Mouse (Mus musculus) forebrain, embryonic 11.5 days (tissue): ENCODE measurements at regions not wholly inside any gene's neighbourhood (a gene's known extent, or its start where the extent isn't known, plus 50 kb on each side); places are given as distances from the start of the nearest gene placed in this dataset.

Experiments
- ATAC-seq: fragments of 200-750 bp; cut with Nextera tagmentation; replicated peaks from 2 replicates; pipeline ENCODE4 v1.8.0; 2017; ENCODE audit warnings: moderate TSS enrichment; ENCODE audit not compliant: low FRiP score
- DNase-seq: peaks from one replicate; pipeline ENCODE4 v3.0.0-alpha.2; 2017; ENCODE audit warnings: low spot score
- H3K27ac ChIP-seq: fragments of 300-500 bp; sonication (generic); 2 replicates; pipeline ENCODE4 v1.5.1; 2014; ENCODE audit warnings: low read depth, low read length
- H3K27me3 ChIP-seq: fragments of 300-500 bp; sonication (generic); 2 replicates; pipeline ENCODE4 v1.6.1; 2014; ENCODE audit warnings: mild to moderate bottlenecking, low read length, mixed read lengths; ENCODE audit not compliant: control insufficient read depth, insufficient read depth
- H3K36me3 ChIP-seq: fragments of 300-500 bp; sonication (generic); 2 replicates; pipeline ENCODE4 v1.6.1; 2014; ENCODE audit warnings: mild to moderate bottlenecking, low read length, moderate library complexity, mixed read lengths; ENCODE audit not compliant: control insufficient read depth, insufficient read depth
- H3K4me1 ChIP-seq: fragments of 300-500 bp; sonication (generic); replicated peaks from 2 replicates; pipeline ENCODE4 v1.6.1; 2014; ENCODE audit warnings: low read length, mixed read lengths; ENCODE audit not compliant: control insufficient read depth, insufficient read depth
- H3K4me2 ChIP-seq: fragments of 300-500 bp; sonication (generic); 2 replicates; pipeline ENCODE4 v1.6.1; 2014; ENCODE audit warnings: low read depth, mild to moderate bottlenecking, low read length, moderate library complexity, mixed read lengths; ENCODE audit not compliant: severe bottlenecking
- H3K4me3 ChIP-seq: fragments of 300-500 bp; sonication (generic); 2 replicates; pipeline ENCODE4 v1.5.1; 2014; ENCODE audit warnings: low read depth, low read length
- H3K9ac ChIP-seq: fragments of 300-500 bp; sonication (generic); 2 replicates; pipeline ENCODE4 v1.6.1; 2014; ENCODE audit warnings: low read length
- H3K9me3 ChIP-seq: fragments of 300-500 bp; sonication (generic); 2 replicates; pipeline ENCODE4 v1.6.1; 2016; ENCODE audit warnings: low read length, mixed read lengths; ENCODE audit not compliant: control insufficient read depth
- WGBS: fragments of 180-500 bp; shearing (Covaris S2); extraction: QIAGEN DNeasy Blood & Tissue Kit; methylation state at CpG from one replicate; pipeline ENCODE4 v1.1.7; 2014; 5-methylcytosine and 5-hydroxymethylcytosine counted together

DNA sequence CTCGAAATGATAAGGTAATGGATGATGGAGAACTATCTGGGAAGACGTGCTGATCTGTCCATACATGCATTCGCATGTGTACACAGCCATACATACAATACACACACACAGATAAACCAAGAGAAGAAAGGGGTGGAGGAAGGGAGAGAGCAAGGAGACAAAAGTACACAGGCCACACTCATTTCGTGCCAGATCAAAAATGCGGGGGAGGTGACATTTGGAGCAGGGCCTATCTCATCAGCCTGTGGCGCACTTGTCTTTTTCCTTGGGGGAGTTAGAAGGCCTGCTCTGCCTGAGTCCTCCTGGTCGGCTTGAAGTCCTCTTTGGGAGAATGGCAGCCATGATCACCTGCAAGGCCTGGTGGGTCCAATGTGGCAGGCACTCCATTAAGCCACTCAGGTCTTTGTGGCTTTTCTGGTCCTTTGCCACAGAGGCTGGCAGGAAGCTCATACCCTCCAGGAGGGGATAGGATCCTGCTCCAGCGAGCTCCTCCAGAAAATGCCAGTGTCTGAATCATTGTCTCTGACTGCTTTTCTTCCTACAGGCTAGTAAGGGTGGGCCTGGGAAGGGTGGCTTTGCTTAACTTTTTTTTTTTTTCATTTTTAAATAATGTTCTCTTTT is 203.0 kb upstream of the Spdye4c start:
- Histone ChIP-seq H3K36me3 (no peaks in the 10 kb centered on the region), H3K4me2 (no peak overlapping the region), H3K4me1 (peaks cover 11% of the 10 kb centered on the region), H3K4me3 (no peak overlapping the region), H3K27ac (no peak overlapping the region), H3K9ac (no peak overlapping the region), H3K9me3 (no peaks in the 10 kb centered on the region), H3K27me3 (no peaks in the 10 kb centered on the region; the same call in 1 of the 2 replicates)
- ATAC-seq = no peak
- DNase-seq = no peak
- 78% methylated on average over 8 of the region's 8 CpGs for WGBS

DNA sequence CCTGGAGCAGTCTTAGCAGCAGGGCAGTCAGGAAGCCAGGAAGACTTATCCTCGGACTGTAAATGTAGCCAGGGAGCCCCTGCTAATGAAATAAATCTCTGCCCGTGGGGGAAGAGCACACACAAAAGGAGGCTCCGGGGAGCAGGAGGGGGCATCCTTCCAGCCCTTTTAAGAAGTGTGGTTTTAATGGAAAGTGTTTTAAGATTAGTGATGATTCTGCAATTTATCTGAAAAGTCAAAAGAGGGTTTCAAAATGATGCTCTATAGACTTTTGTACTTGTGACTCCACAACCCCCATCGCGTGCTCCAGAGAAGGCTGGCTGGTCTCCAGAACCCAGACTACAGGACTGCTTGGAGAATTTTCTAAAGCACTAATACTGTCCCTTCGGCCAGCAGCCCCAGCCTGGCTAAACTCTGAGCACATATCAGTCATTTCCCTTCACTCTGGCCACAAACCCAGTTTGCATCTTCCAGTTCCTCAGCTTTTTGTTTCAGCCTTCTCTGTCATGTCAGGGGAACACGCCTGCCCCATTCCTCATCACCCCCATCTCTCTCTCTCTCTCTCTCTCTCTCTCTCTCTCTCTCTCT is 202.0 kb upstream of the Spdye4c start:
- Histone ChIP-seq H3K9ac (no peak overlapping the region; the same call in 1 of the 2 replicates), H3K4me3 (no peak overlapping the region), H3K27me3 (no peaks in the 10 kb centered on the region; the same call in 1 of the 2 replicates), H3K4me1 (peaks cover 11% of the 10 kb centered on the region), H3K9me3 (no peaks in the 10 kb centered on the region), H3K4me2 (no peak overlapping the region), H3K27ac (no peak overlapping the region), H3K36me3 (no peaks in the 10 kb centered on the region)
- no peak for DNase-seq
- 18% methylated on average over 7 of the region's 7 CpGs for WGBS
- ATAC-seq = no peak

DNA sequence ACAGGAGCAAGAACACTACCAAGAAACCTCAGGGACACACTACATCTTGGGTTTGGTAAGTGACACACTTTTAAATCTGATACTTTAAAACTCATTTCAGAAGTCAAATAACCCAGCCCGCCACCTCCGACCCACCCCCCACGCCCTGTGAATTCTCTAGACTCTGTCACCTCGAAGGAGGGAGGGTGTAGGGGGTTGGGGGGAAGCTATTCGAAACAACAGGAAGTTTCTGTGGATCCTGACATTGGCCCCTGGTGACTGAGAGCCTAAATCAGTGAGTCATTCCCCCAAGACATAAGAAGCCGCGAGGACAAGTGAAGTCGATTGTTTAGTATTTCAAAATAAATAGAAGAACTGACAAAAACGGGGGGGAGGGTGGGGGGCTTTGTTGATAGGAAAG is 198.7 kb upstream of the Spdye4c start:
- Histone ChIP-seq H3K4me1 (peaks cover 11% of the 10 kb centered on the region), H3K4me3 (no peak overlapping the region), H3K9ac (no peak overlapping the region), H3K9me3 (no peaks in the 10 kb centered on the region), H3K27me3 (no peaks in the 10 kb centered on the region; the same call in 1 of the 2 replicates), H3K36me3 (no peaks in the 10 kb centered on the region), H3K4me2 (peak overlapping the region; percentile 11; the same call in 1 of the 2 replicates), H3K27ac (no peak overlapping the region)
- DNase-seq = no peak
- no peak for ATAC-seq
- 7% methylated on average over 9 of the region's 9 CpGs for WGBS

DNA sequence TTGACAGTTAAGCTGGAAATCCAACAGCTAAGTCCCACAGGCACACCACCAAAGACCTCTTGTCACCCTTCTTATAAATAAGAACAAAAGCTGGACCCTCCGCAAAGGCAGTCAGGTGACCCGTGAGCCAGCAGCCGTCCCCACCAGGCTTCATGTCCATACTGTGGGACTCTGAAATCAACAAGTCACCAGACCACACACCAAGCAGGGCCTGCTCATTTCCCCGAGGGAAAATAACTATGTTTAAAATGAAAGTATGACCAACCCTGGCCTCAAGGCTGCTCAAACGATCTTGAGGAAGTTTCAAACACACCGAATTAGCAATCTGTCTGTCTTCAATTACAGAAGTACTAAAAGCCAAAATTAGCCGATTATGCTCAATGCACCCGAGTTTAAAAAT is 197.6 kb upstream of the Spdye4c start:
- peaks cover 11% of the 10 kb centered on the region for H3K4me1 ChIP-seq
- 27% methylated on average over 8 of the region's 8 CpGs for WGBS
- ATAC-seq = no peak
- H3K27ac ChIP-seq = no peak overlapping the region
- no peaks in the 10 kb centered on the region for H3K36me3 ChIP-seq
- H3K9ac ChIP-seq = no peak overlapping the region
- no peak overlapping the region for H3K4me2 ChIP-seq
- no peaks in the 10 kb centered on the region; the same call in 1 of the 2 replicates for H3K27me3 ChIP-seq
- H3K9me3 ChIP-seq = no peaks in the 10 kb centered on the region
- DNase-seq = no peak
- H3K4me3 ChIP-seq = no peak overlapping the region

DNA sequence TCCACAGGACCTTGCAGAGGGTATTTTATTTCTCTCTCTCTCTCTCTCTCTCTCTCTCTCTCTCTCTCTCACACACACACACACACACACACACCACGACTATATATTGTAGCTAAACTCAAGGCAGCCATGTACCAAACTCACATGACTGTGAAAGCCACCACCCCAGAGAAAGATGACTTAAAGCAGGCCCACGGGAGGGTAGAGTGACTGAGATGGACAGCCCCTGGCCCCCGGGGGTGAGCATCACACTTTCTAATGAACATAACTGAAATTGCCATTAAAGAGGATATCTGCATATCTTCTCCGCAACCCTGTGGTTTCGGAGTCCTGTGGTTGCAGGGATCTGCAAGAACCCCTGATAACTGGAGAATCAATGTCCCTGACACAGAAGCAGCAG is 197.1 kb upstream of the Spdye4c start:
- H3K36me3 ChIP-seq = no peaks in the 10 kb centered on the region
- no peaks in the 10 kb centered on the region; the same call in 1 of the 2 replicates for H3K27me3 ChIP-seq
- WGBS = 78% methylated on average over 5 of the region's 5 CpGs
- no peaks in the 10 kb centered on the region for H3K9me3 ChIP-seq
- H3K4me2 ChIP-seq = no peak overlapping the region
- no peak overlapping the region for H3K9ac ChIP-seq
- DNase-seq = no peak
- H3K4me3 ChIP-seq = no peak overlapping the region
- no peak for ATAC-seq
- H3K27ac ChIP-seq = no peak overlapping the region
- peaks cover 9% of the 10 kb centered on the region for H3K4me1 ChIP-seq

DNA sequence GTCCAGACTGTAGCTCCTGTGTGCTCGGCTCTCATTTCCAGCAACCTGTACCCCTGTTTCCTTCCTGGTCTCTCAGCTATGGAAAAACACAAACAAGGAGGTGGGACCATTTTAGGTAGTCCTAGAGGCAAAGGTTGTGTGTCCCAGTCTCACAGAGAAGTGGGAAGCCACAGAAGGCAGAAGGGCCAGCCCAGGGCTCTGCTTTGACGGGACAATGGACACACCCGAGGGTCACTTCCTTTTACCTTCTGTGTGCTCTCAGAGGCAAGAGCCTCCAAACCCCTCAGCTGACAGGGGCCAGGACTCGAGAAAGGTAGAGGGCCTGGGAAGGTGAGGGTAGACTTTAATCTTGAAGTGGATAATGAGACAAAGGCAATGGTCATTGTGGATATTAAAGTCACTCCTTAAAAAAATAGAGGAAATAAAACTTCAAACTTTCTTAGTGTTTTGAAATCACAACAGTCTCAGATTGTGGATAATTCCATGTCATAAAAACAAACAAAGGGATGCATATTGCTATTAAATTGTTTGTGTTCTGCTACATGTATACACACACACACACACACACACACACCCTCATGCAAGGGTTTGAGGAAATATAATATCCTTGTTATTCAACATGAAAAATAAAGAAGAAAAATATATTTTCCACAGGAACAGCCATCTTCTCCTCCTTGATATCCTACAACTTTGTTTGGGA is 195.6 kb upstream of the Spdye4c start:
- peaks cover 9% of the 10 kb centered on the region; the same call in 1 of the 2 replicates for H3K4me1 ChIP-seq
- H3K9ac ChIP-seq = no peak overlapping the region
- no peak for ATAC-seq
- no peak overlapping the region for H3K4me2 ChIP-seq
- no peaks in the 10 kb centered on the region for H3K27me3 ChIP-seq
- H3K27ac ChIP-seq = no peak overlapping the region
- H3K9me3 ChIP-seq = no peaks in the 10 kb centered on the region
- 44% methylated on average over 4 of the region's 4 CpGs for WGBS
- H3K36me3 ChIP-seq = no peaks in the 10 kb centered on the region
- no peak overlapping the region for H3K4me3 ChIP-seq
- DNase-seq = no peak

DNA sequence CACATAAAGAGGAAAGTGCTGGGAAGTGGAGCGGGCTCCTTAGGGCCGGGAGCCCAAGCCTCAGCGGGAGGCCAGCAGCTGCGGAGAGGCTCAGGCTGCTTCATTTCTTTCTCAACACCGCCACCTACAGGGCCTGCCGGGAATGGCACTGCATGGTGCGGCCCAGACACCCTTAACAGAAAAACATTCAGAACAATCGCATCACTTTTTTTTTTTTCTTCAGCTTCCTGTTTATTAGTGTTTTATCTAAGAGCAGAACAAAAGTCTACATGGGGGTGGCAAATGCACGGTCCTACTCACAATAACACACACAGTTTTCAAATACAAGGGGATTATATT is 195.0 kb upstream of the Spdye4c start:
- Histone ChIP-seq H3K27me3 (no peaks in the 10 kb centered on the region), H3K4me1 (peaks cover 9% of the 10 kb centered on the region; the same call in 1 of the 2 replicates), H3K9me3 (no peaks in the 10 kb centered on the region), H3K9ac (no peak overlapping the region), H3K4me2 (no peak overlapping the region), H3K27ac (no peak overlapping the region), H3K4me3 (no peak overlapping the region), H3K36me3 (no peaks in the 10 kb centered on the region)
- ATAC-seq = peak; percentile 86
- WGBS = 7% methylated on average over 9 of the region's 9 CpGs
- DNase-seq = peak; percentile 94

DNA sequence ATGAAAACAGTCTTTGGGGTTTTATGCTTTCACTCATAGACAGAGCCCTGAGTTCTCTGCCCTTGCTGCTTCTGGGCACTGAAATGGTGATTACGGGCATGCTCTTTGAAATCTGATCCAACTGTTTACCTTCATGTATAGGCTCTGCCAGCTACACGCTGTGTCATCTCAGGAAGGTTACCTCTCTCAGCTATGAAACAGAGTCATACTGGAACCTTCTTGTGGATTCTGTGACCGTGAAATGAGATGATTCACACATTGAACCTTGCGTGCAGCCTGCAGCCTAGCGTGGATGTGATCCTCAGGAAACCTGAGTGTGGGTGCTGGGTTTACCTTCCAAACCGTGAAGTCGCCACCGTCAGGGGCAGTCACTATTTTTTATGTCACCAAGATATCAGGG is 189.7 kb upstream of the Spdye4c start:
- H3K9me3 ChIP-seq = no peaks in the 10 kb centered on the region
- no peak for DNase-seq
- WGBS = 76% methylated on average over 8 of the region's 8 CpGs

More for the DNA sequence above, 189.7 kb upstream of the Spdye4c start:
- no peak overlapping the region for H3K27ac ChIP-seq
- no peak overlapping the region for H3K9ac ChIP-seq
- 0 out of 2 replicates have a peak, but pooled peaks cover 2% of the 10 kb centered on the region for H3K4me1 ChIP-seq
- ATAC-seq = no peak
- H3K27me3 ChIP-seq = no peaks in the 10 kb centered on the region
- H3K4me2 ChIP-seq = no peak overlapping the region
- no peaks in the 10 kb centered on the region for H3K36me3 ChIP-seq
- H3K4me3 ChIP-seq = no peak overlapping the region
